Mouse (Mus musculus) midbrain, embryonic 10.5 days (tissue): ENCODE data around the gene Gm11172. TPM values are rescaled to one million over a fixed set of nuclear protein-coding genes. Genes with fewer than 3 reads are reported as not detected.

Experiments used
- DNase-seq: peaks from one replicate; pipeline ENCODE4 v3.0.0-alpha.2; 2017; ENCODE audit warnings: low spot score
- H3K27ac ChIP-seq: fragments of 300-500 bp; sonication (generic); replicated peaks from 2 replicates; pipeline ENCODE4 v1.5.1; 2016; ENCODE audit warnings: mild to moderate bottlenecking
- H3K27me3 ChIP-seq: fragments of 300-500 bp; sonication (generic); 2 replicates; pipeline ENCODE4 v1.6.1; 2016; ENCODE audit warnings: low read depth, mild to moderate bottlenecking; ENCODE audit not compliant: poor library complexity, severe bottlenecking
- H3K36me3 ChIP-seq: fragments of 300-500 bp; sonication (generic); 2 replicates; pipeline ENCODE4 v1.6.1; 2016; ENCODE audit warnings: mild to moderate bottlenecking, moderate library complexity
- H3K4me1 ChIP-seq: fragments of 300-500 bp; sonication (generic); 2 replicates; pipeline ENCODE4 v1.6.1; 2016
- H3K4me3 ChIP-seq: fragments of 300-500 bp; sonication (generic); 2 replicates; pipeline ENCODE4 v1.5.1; 2016; ENCODE audit warnings: mild to moderate bottlenecking, moderate library complexity
- H3K9me3 ChIP-seq: fragments of 300-500 bp; sonication (generic); replicated peaks from 2 replicates; pipeline ENCODE4 v1.6.1; 2016; ENCODE audit warnings: mild to moderate bottlenecking
- WGBS: fragments of 180-500 bp; shearing (Covaris S2); methylation state at CpG from one replicate; pipeline ENCODE4 v1.1.7; 2016; 5-methylcytosine and 5-hydroxymethylcytosine counted together
- polyA plus RNA-seq: library from polyadenylated mRNA; unstranded; fragments of >200 nt; fragmentation: Nextera tagmentation; extraction: Ambion mirVana; gene quantifications from 2 replicates; pipeline ENCODE4 v1.2.1, GENCODE M21; 2016

Gene Gm11172
- polyA plus RNA-seq, 1 experiment from 2014 or later, result not detected

GRCm38 (mm10) chr16:10780631-10781120 is 32.0 kb upstream of the Gm11172 start:
- peaks cover 46% of the 10 kb centered on the region for H3K4me1 ChIP-seq
- no peak for DNase-seq

GRCm38 (mm10) chr16:10781862-10782371 is 30.8 kb upstream of the Gm11172 start:
- H3K27me3 ChIP-seq, result peaks cover 26% of the 10 kb centered on the region
- no peaks in the 10 kb centered on the region for H3K9me3 ChIP-seq
- H3K27ac ChIP-seq, result no peak overlapping the region; the same call in 1 of the 2 replicates
- 46% methylated on average over 9 of the region's 9 CpGs for WGBS
- H3K36me3 ChIP-seq, result no peaks in the 10 kb centered on the region
- no peak for DNase-seq
- no peak overlapping the region for H3K4me3 ChIP-seq
- peaks cover 51% of the 10 kb centered on the region for H3K4me1 ChIP-seq

More at GRCm38 (mm10) chr16:10780631-10781120, 32.0 kb upstream of the Gm11172 start:
- Histone ChIP-seq H3K27me3 (peaks cover 26% of the 10 kb centered on the region), H3K9me3 (no peaks in the 10 kb centered on the region), H3K4me3 (no peak overlapping the region), H3K36me3 (no peaks in the 10 kb centered on the region), H3K27ac (no peak overlapping the region)
- 87% methylated on average over 5 of the region's 5 CpGs for WGBS

GRCm38 (mm10) chr16:10782377-10783151 is 30.2 kb upstream of the Gm11172 start:
- no peak for DNase-seq
- Histone ChIP-seq H3K4me1 (peaks cover 49% of the 10 kb centered on the region), H3K36me3 (no peaks in the 10 kb centered on the region), H3K27ac (no peak overlapping the region), H3K4me3 (no peak overlapping the region), H3K9me3 (no peaks in the 10 kb centered on the region), H3K27me3 (peaks cover 26% of the 10 kb centered on the region)
- 34% methylated on average over 6 of the region's 6 CpGs for WGBS

GRCm38 (mm10) chr16:10783152-10783434 is 29.6 kb upstream of the Gm11172 start:
- Histone ChIP-seq H3K4me1 (peaks cover 45% of the 10 kb centered on the region), H3K9me3 (no peaks in the 10 kb centered on the region), H3K27me3 (peaks cover 28% of the 10 kb centered on the region), H3K4me3 (no peak overlapping the region), H3K27ac (no peak overlapping the region), H3K36me3 (no peaks in the 10 kb centered on the region)
- WGBS, result 70% methylated on average over 1 of the region's 1 CpGs
- no peak for DNase-seq

- no peaks in the 10 kb centered on the region for H3K9me3 ChIP-seq
- no peak for DNase-seq
- no peaks in the 10 kb centered on the region for H3K36me3 ChIP-seq
- 67% methylated on average over 8 of the region's 8 CpGs for WGBS
- peaks cover 31% of the 10 kb centered on the region for H3K27me3 ChIP-seq
- H3K4me1 ChIP-seq, result peaks cover 48% of the 10 kb centered on the region
- no peak overlapping the region for H3K27ac ChIP-seq
- no peak overlapping the region for H3K4me3 ChIP-seq
These were observed 29.3 kb upstream of the Gm11172 start for GRCm38 (mm10) chr16:10783451-10783850.

- Histone ChIP-seq H3K27me3 (peaks cover 31% of the 10 kb centered on the region), H3K9me3 (no peaks in the 10 kb centered on the region), H3K4me1 (peaks cover 53% of the 10 kb centered on the region), H3K27ac (peak overlapping the region; percentile 90), H3K4me3 (peak overlapping the region; percentile 77), H3K36me3 (no peaks in the 10 kb centered on the region)
- 3% methylated on average over 81 of the region's 81 CpGs for WGBS
- DNase-seq, result no peak
These were observed 28.6 kb upstream of the Gm11172 start for GRCm38 (mm10) chr16:10783883-10784792.

GRCm38 (mm10) chr16:10784793-10785370 is 27.8 kb upstream of the Gm11172 start:
- H3K9me3 ChIP-seq, result no peaks in the 10 kb centered on the region
- H3K36me3 ChIP-seq, result no peaks in the 10 kb centered on the region
- H3K4me1 ChIP-seq, result peaks cover 53% of the 10 kb centered on the region
- peak overlapping the region; percentile 77 for H3K4me3 ChIP-seq
- H3K27ac ChIP-seq, result peak overlapping the region; percentile 90
- DNase-seq, result peak; percentile 93
- peaks cover 31% of the 10 kb centered on the region for H3K27me3 ChIP-seq
- under 1% methylated on average over 55 of the region's 55 CpGs for WGBS

GRCm38 (mm10) chr16:10785371-10786231 is 27.1 kb upstream of the Gm11172 start, which contains the start of gene Socs1:
TSS of gene Socs1 (minus strand) at chr16:10785536.
- Histone ChIP-seq H3K4me1 (peaks cover 53% of the 10 kb centered on the region), H3K36me3 (no peaks in the 10 kb centered on the region), H3K27ac (peak within 1 kb of the TSS; percentile 90), H3K27me3 (peaks cover 33% of the 10 kb centered on the region), H3K4me3 (peak within 1 kb of the TSS; percentile 77), H3K9me3 (no peaks in the 10 kb centered on the region)
- under 1% methylated on average over 59 of the region's 59 CpGs for WGBS
- DNase-seq, result peak; percentile 91

GRCm38 (mm10) chr16:10786288-10786687 is 26.4 kb upstream of the Gm11172 start:
- H3K4me1 ChIP-seq, result peaks cover 53% of the 10 kb centered on the region
- peak overlapping the region; percentile 90 for H3K27ac ChIP-seq
- 4% methylated on average over 9 of the region's 9 CpGs for WGBS

GRCm38 (mm10) chr16:10786782-10787547 is 25.8 kb upstream of the Gm11172 start:
- Histone ChIP-seq H3K4me3 (0 out of 2 replicates have a peak overlapping the region, but pooled peaks have one; percentile 77), H3K27me3 (peaks cover 35% of the 10 kb centered on the region), H3K9me3 (no peaks in the 10 kb centered on the region), H3K36me3 (no peaks in the 10 kb centered on the region), H3K27ac (0 out of 2 replicates have a peak overlapping the region, but pooled peaks have one; percentile 90), H3K4me1 (peaks cover 50% of the 10 kb centered on the region)
- no peak for DNase-seq
- WGBS, result 74% methylated on average over 4 of the region's 4 CpGs

More at GRCm38 (mm10) chr16:10786288-10786687, 26.4 kb upstream of the Gm11172 start:
- peaks cover 35% of the 10 kb centered on the region for H3K27me3 ChIP-seq
- H3K9me3 ChIP-seq, result no peaks in the 10 kb centered on the region
- H3K36me3 ChIP-seq, result no peaks in the 10 kb centered on the region
- H3K4me3 ChIP-seq, result peak overlapping the region; percentile 77
- DNase-seq, result peak; percentile 86

- Histone ChIP-seq H3K36me3 (no peaks in the 10 kb centered on the region), H3K27ac (no peak overlapping the region), H3K4me1 (peaks cover 43% of the 10 kb centered on the region), H3K9me3 (no peaks in the 10 kb centered on the region), H3K4me3 (no peak overlapping the region), H3K27me3 (peaks cover 30% of the 10 kb centered on the region)
- no peak for DNase-seq
- WGBS, result 86% methylated on average over 7 of the region's 7 CpGs
These were observed 25.1 kb upstream of the Gm11172 start for GRCm38 (mm10) chr16:10787548-10788058.
